Mouse (Mus musculus): ENCODE data around the gene Pcyt1a. TPM values are rescaled to one million over a fixed set of nuclear protein-coding genes. Genes with fewer than 3 reads are reported as not detected.

Gene Pcyt1a
- polyA plus RNA-seq, 1 experiment = 23.8 TPM

DNA sequence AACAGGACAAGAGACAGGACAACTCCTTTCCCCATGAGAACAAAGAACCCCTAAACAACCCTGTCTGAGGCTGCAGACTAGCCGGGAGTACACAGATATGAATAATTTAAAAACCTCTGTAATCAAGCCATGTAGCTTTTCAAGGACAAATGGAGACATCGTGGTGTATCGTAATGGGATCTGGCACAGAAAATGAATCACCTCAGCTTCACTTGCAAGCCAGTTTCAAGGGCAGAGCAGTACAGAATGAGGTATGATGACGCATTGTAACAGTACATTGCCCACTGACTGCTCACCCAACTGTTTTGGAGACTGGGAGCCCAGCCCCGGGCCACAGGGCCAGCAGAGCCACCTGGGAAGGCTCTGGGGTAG, 93.5 kb downstream of the Pcyt1a start:
- peak overlapping the region; percentile 68 for H3K4me2 ChIP-seq (ENCODE audit: low read depth)
- H3K27me3 ChIP-seq (ENCODE audit: control insufficient read depth, insufficient read depth, insufficient read length) = no peaks in the 10 kb centered on the region
- no peak overlapping the region for H3ac ChIP-seq (ENCODE audit: control insufficient read depth, insufficient read length)
- peak in 1 of 3 experiments; percentile 11 for TF ChIP-seq MYOG (IDR thresholded peaks at IDR 0.05; ENCODE audit: control insufficient read depth in 1 of 3, insufficient read depth in 1 of 3, insufficient read length in 2 of 3, low read depth in 2 of 3)
- TF ChIP-seq CEBPB (IDR thresholded peaks at IDR 0.05; ENCODE audit: insufficient read depth, poor library complexity, severe bottlenecking) = no peak
- TF ChIP-seq MYOD1 (IDR thresholded peaks at IDR 0.05; ENCODE audit: control insufficient read depth in 1 of 3, insufficient read length in 2 of 3, low read depth in 2 of 3) = peak in 1 of 3 experiments; percentile 17
- H3K4me3 ChIP-seq = no peak overlapping the region
- H3K79me2 ChIP-seq (ENCODE audit: control insufficient read depth, insufficient read depth) = no peaks in the 10 kb centered on the region
- no peaks in the 10 kb centered on the region for H3K36me3 ChIP-seq (ENCODE audit: control insufficient read depth, insufficient read depth)

Other genes with a start within 250 kb of the Pcyt1a start
- 3.9 TPM for gene Fbxo45, start 183.8 kb upstream of the Pcyt1a start, polyA plus RNA-seq (2012; fragmentation: generic; extraction: Trizol)
- 6.9 TPM for gene Wdr53, start 183.7 kb upstream of the Pcyt1a start, polyA plus RNA-seq (2012; fragmentation: generic; extraction: Trizol)
- gene Smco1, start 159.5 kb upstream of the Pcyt1a start, polyA plus RNA-seq (2012; fragmentation: generic; extraction: Trizol) = not detected
- 4.5 TPM for gene Rnf168, start 153.5 kb upstream of the Pcyt1a start, polyA plus RNA-seq (2012; fragmentation: generic; extraction: Trizol)
- 11.9 TPM for gene Ubxn7, start 98.7 kb upstream of the Pcyt1a start, polyA plus RNA-seq (2012; fragmentation: generic; extraction: Trizol)
- 0.04 TPM for gene Tm4sf19, start 30.4 kb upstream of the Pcyt1a start, polyA plus RNA-seq (2012; fragmentation: generic; extraction: Trizol)
- 12.7 TPM for gene Tctex1d2, start 11.2 kb upstream of the Pcyt1a start, polyA plus RNA-seq (2012; fragmentation: generic; extraction: Trizol)
- gene Slc51a, start 57.0 kb downstream of the Pcyt1a start, polyA plus RNA-seq (2012; fragmentation: generic; extraction: Trizol) = 0.28 TPM
- gene Zdhhc19, start 65.3 kb downstream of the Pcyt1a start, polyA plus RNA-seq (2012; fragmentation: generic; extraction: Trizol) = not detected
- 55.4 TPM for gene Tfrc, start 178.0 kb downstream of the Pcyt1a start, polyA plus RNA-seq (2012; fragmentation: generic; extraction: Trizol)
- 35.0 TPM for gene Tnk2, start 213.0 kb downstream of the Pcyt1a start, polyA plus RNA-seq (2012; fragmentation: generic; extraction: Trizol)